Mouse (Mus musculus) adrenal gland, postnatal 36 days (tissue): ENCODE measurements around the gene H3f3a. TPM values are rescaled to one million over a fixed set of nuclear protein-coding genes. Genes with fewer than 3 reads are reported as not detected.
"Not testable (repeated sequence)": the region's sequence is repeated elsewhere in the genome, so short reads cannot be mapped to it uniquely, and the experiment has no call there.

Source experiments
- DNase-seq, 2 experiments: peaks; one replicate each; pipeline ENCODE4 v3.0.0; 2021; ENCODE audit warnings: mixed read lengths in 1 of 2
- long read RNA-seq, 2 experiments: library from polyadenylated mRNA; stranded (forward); transcript quantifications; one replicate each; pipeline ENCODE4 v2.0.0; 2021; ENCODE audit warnings: borderline sequencing depth in 2 of 2
- total RNA-seq, 2 experiments: library from RNA; stranded (reverse); gene quantifications; 2 replicates each; pipeline ENCODE4 v1.2.3; 2021

Gene H3f3a
- 100 to 1,000 TPM; 680 to 813 TPM for total RNA-seq
- long read RNA-seq, experiment 1, transcript H3f3a-205 (4 exons, 2,841 nt), result major isoform, 517 of 605 reads
- long read RNA-seq, experiment 1, partial matches to known transcripts, result 14 of 605 reads
- long read RNA-seq, experiment 1, other reads (novel, unspliced or antisense), result 68 of 605 reads
- long read RNA-seq, experiment 2, transcript H3f3a-205 (4 exons, 2,841 nt), result major isoform, 187 of 215 reads
- long read RNA-seq, experiment 2, partial matches to known transcripts, result 1 of 215 reads
- long read RNA-seq, experiment 2, other reads (novel, unspliced or antisense), result 25 of 215 reads

GRCm38 (mm10) chr1:180813885-180814740 lies at the start of gene H3f3a:
H3f3a (minus strand) TSS chr1:180813943.
- peak; percentile 84 to 92 for DNase-seq

DNA sequence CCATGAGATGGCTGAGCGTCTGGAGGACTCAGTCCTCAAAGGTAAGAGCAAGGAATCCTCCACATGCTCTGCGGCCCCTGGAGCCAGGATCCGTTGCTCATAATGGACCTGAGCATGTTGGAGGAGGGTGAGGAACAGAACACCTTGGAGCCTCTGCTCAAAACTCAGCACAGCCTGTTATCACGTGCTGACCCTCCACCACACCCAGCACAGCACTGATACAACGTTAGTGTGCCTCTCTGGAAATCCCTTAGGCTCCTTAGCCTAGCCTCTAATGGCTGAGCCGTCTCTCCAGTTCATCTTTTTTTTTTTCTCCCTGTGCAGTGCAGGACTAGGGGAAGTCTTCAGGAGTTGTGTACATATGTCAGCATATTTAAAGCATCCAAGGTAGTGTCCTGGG lies 46.3 kb upstream of the H3f3a start:
- DNase-seq, result no peak

GRCm38 (mm10) chr1:180858763-180859162 lies 45.0 kb upstream of the H3f3a start:
- no peak for DNase-seq

DNA sequence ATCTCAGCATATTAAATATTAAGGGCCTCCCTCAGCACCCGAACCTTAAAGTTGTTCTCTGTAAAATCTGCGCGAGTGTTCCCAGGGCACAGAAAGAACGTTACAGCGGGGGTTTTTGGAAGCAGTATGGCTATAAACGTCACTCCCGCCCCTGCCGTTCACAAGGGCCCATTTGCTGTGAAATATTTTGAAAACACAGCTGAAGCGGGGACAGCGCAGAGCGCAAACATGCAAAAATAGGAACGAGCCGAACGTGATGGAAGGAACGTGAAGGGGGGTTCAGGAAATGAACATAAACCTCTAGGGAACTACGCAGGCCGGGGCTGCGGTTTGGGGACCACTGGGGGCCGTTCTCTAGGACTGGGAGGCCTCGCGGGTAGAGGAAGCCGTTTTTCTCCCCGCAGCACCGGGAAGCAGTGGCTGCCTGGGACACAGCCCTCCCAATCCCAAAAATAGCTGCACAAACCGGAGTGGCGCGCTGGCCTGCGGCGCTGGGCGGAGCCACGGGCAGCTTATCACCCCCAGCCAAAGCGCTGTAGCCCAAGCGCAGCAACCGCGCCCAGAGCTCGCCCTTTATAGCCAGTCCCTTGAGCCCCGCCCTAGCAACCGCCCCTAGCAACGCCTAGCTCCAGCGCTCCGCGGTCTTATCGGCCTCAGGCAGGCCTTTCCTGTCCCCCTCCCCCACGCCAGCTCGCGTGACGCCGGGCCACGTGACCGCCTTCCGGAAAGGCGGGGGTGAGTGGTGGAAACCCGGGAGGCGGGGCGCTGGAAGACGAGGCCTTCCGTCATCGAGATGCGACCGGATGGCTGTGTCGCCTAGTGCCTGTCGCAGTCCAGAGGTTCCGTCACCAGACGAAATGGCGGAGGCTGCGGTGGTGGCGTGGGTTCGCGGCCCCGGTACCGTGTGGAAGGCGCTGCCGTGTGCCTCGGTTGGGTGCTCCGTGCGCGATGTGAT lies 36.9 kb upstream of the H3f3a start, which contains the start of gene Sde2:
Gene Sde2, plus strand, starts transcription at position 812 of the 955 bp plus-strand sequence.
- peak; percentile 100 for DNase-seq

GRCm38 (mm10) chr1:180849701-180850301 lies 36.1 kb upstream of the H3f3a start:
- peak in 1 of 2 experiments; percentile 15 for DNase-seq

- DNase-seq, result peak; percentile 55 to 63
Measured at GRCm38 (mm10) chr1:180848511-180849241, 34.9 kb upstream of the H3f3a start.

GRCm38 (mm10) chr1:180848114-180848510 lies 34.4 kb upstream of the H3f3a start:
- DNase-seq, result peak; percentile 80 to 84

GRCm38 (mm10) chr1:180841561-180842300 lies 28.0 kb upstream of the H3f3a start:
- peak; percentile 60 to 72 for DNase-seq

- peak in 1 of 2 experiments; percentile 20 for DNase-seq
Measured at GRCm38 (mm10) chr1:180839201-180839910, 25.6 kb upstream of the H3f3a start.

DNA sequence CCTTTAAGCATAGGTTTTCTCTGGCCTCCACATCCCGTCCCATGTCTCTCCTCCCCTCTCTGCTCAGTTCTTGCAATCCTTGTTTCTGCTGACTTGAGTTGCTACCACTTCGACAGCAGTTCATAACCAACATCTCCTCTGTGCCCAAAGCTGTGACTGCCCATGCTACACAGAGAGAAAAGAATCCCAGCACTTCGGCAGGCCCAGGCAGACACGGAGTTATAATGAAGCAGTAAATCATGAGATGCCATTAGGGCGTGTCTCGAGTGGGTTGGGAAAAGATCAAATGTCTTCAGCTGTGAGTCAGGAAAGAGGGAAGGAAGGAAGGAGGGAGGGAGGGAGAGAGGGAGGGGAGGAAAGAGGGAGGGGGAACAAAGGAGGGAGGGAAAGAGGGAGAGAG lies 24.3 kb upstream of the H3f3a start:
- no peak for DNase-seq

GRCm38 (mm10) chr1:180837186-180837585 lies 23.4 kb upstream of the H3f3a start:
- DNase-seq, result no peak

DNA sequence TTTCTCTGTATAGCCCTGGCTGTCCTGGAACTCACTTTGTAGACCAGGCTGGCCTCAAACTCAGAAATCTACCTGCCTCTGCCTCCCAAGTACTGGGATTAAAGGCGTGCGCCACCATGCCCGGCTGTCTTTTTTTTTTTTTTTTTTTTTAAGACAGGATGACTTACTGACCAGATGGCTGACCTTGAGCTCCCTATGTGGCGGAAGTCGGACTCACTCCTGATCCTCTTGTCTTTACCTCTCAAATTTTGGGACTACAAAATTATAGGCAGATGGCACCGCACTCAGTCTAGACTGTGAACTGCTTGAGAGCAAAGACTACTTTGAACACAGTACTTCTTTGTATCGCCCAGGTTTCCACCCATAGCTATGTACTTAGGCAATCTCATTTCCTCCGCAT lies 22.7 kb upstream of the H3f3a start:
- not testable (repeated sequence) for DNase-seq

- DNase-seq, result no peak
Measured at GRCm38 (mm10) chr1:180835273-180836015, 21.7 kb upstream of the H3f3a start.

DNA sequence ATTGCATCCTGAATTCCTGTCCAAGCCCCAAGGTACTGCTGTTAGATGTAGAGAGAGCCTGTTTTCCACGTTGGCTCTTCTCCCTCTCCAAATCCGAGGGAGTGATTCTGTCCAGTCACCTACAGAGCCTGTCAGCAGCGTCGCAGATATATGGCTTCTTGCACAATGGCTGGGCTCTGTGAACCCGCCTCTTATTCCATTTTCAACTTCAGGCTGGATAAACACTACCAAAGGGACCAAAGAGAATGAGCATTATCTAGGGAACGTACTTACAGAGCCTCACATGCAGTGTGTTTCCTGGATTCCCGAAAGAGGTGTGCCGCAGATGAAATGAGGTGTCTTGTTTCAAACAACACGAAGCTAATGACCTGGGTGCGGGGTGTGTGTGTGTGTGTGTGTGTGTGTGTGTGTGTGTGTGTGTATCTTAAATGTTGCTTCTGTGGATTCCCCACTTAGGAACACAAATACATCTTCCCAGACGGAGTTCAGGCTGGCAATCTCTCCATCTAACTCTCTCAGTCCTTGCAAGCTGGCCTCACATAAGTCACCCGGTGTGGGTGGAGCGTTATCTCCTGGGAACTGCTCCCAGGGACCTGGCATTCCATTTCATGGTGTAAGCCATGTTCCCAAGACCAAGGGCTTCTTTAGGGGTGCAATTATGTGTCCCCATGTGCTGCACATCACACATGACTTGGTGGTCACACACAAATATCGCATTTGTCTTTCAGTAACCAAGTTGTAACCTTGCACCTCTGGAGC lies 17.0 kb upstream of the H3f3a start:
- DNase-seq, result no peak

- no peak for DNase-seq
Measured at GRCm38 (mm10) chr1:180830175-180830574, 16.4 kb upstream of the H3f3a start.

GRCm38 (mm10) chr1:180829775-180830174 lies 16.0 kb upstream of the H3f3a start:
- DNase-seq, result no peak

DNA sequence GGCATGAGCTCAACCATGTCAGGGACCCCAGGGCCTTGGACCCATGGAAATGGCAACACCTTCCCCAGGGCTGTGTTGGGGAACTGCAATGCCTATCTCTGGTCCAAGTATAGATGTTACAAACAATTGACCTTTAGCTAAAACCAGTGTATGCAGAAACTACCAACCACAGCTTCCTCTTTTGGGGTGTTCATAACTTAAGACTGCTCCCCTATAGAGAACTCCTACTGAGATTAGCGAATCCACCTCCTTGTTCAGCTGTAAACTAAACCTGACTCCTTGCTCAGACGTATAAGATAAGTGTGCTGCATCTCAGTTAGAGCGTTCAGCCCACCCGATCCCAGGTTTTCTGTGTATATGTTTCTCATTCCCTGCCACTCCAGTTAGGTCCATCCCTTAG lies 12.9 kb upstream of the H3f3a start:
- no peak for DNase-seq

GRCm38 (mm10) chr1:180824721-180825120 lies 11.0 kb upstream of the H3f3a start:
- peak in 1 of 2 experiments; percentile 47 for DNase-seq
